Mouse (Mus musculus): ENCODE measurements around the gene Tgoln1. TPM values are rescaled to one million over a fixed set of nuclear protein-coding genes. Genes with fewer than 3 reads are reported as not detected.

Gene Tgoln1
- polyA plus RNA-seq, 1 experiment from 2014 or later, result 47.1 TPM

DNA sequence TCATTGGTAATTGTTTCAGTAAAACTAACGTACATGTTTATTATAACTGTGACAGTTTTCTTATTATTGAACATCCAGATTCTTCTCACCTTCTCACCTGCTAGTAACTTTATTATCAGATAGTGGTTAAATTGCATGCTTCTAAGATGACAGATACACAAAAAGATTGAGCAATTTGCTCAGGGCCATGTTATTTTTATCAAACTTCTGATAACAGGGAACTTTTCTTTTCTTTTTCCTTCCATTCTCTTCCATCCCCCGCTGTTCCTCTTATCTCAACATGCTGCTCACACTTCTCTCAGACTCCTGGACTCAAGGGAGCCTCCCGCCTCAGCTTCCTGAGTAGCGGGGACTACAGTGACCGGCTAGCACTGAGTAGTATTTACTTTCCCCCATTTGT lies 4.1 kb upstream of the Tgoln1 start:
- no peaks in the 10 kb centered on the region for H3K27me3 ChIP-seq (ENCODE audit: control insufficient read depth, insufficient read depth, low read length)
- H3K27ac ChIP-seq (replicated peaks; ENCODE audit: low read depth, low read length), result no peak overlapping the region
- 85% methylated on average over 5 of the region's 5 CpGs for WGBS
- H3K9me3 ChIP-seq (ENCODE audit: control insufficient read depth, low read length), result no peaks in the 10 kb centered on the region
- no peak overlapping the region for H3K4me3 ChIP-seq (replicated peaks; ENCODE audit: low read depth, low read length)
- no peak overlapping the region for H3K9ac ChIP-seq (replicated peaks; ENCODE audit: low read length)
- H3K4me2 ChIP-seq (ENCODE audit: low read length), result no peak overlapping the region
- DNase-seq, result no peak
- no peak for ATAC-seq (ENCODE audit: low FRiP score, low TSS enrichment)
- no peaks in the 10 kb centered on the region for H3K36me3 ChIP-seq (ENCODE audit: control insufficient read depth, insufficient read depth, low read length)
- peaks cover 9% of the 10 kb centered on the region for H3K4me1 ChIP-seq (ENCODE audit: control insufficient read depth, insufficient read depth, low read length)

DNA sequence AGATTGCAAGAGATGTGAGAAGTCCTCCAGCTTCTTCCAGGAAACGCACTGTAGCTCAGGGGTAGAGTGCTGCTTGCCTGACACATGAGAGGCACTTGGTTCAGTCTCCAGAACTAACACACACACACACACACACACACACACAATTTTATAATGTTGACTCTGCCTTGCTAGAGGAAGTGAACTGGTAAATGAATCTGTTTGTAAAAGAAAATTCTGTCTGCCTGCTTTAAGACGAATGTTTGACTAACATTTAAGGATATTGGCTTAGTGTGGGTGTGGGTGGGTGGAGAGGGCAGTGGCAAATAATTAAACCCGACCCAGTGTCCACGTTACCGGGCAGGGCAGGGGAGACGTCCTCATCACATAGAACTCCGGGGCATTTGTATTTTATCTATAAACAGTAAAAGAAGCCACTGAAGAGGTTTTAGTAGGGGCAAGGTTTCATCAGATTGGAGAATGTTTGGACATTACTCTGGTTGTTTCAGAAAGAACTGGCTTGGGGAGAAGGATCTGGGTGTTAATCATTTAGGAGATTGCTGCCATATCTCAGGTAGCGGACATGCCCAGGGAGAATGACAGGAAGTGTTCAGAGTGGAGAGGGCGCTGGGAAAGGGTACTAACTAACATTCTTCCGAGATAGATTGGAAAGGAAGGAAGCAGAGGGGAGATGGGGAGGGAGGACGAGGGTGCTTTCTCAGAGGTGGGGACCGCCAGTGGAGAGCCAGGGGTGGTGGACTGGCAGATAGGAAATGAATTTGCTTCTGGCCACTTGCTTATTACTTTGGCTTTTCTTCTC lies 3.1 kb upstream of the Tgoln1 start:
- no peak overlapping the region for H3K27ac ChIP-seq (replicated peaks; ENCODE audit: low read depth, low read length)
- no peaks in the 10 kb centered on the region for H3K36me3 ChIP-seq (ENCODE audit: control insufficient read depth, insufficient read depth, low read length)
- no peak overlapping the region for H3K4me2 ChIP-seq (ENCODE audit: low read length)
- no peak overlapping the region for H3K9ac ChIP-seq (replicated peaks; ENCODE audit: low read length)
- no peak overlapping the region for H3K4me3 ChIP-seq (replicated peaks; ENCODE audit: low read depth, low read length)
- DNase-seq (no peak), ATAC-seq (ENCODE audit: low FRiP score, low TSS enrichment) (no peak)
- no peaks in the 10 kb centered on the region for H3K27me3 ChIP-seq (ENCODE audit: control insufficient read depth, insufficient read depth, low read length)
- H3K9me3 ChIP-seq (ENCODE audit: control insufficient read depth, low read length), result no peaks in the 10 kb centered on the region
- H3K4me1 ChIP-seq (ENCODE audit: control insufficient read depth, insufficient read depth, low read length), result peaks cover 19% of the 10 kb centered on the region
- 71% methylated on average over 12 of the region's 12 CpGs for WGBS

DNA sequence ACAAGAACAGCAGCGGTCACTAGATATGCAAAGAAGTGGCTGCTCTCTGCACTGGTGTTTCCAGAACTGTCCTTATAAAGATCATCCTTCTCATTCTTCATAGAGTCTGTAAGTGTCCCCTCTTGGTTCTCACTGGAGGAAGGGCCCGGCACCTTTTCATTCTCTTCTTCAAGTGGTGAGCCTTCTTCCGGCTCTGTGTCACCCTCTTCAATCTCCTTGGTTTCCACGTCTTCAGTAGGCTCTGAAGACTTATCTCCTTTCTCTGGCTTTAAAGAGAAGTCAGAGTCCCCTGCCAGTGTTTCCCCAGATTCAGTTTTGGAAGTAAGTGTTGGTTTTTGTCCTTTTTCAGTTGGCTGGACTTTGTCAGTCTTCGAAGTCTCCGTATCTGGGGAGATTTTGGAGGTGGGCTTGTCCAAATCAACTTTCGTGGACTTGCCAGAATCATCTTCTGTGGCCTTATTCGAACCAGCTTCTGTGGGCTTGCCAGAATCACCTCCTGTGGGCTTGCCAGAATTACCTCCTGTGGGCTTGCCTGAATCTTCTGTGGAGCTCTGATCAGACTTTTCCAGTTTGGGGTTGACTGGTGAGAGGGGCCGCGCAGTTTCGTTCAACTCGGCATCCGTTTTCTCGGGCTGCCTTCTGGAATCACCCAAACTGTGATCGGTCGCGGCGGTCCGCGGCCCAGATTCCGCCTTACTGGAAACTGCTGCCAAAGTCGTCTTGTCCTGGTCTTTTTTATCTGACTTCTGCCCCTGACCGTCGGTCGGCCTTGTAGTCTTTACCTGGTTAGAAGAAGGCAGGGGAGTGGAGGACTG lies 1.0 kb downstream of the Tgoln1 start:
- ATAC-seq (ENCODE audit: low FRiP score, low TSS enrichment) (no peak), DNase-seq (no peak)
- H3K4me1 ChIP-seq (ENCODE audit: control insufficient read depth, insufficient read depth, low read length), result peaks cover 24% of the 10 kb centered on the region
- peak overlapping the region; percentile 80 for H3K9ac ChIP-seq (replicated peaks; ENCODE audit: low read length)
- H3K27ac ChIP-seq (replicated peaks; ENCODE audit: low read depth, low read length), result no peak overlapping the region
- 32% methylated on average over 25 of the region's 25 CpGs for WGBS
- peak overlapping the region; percentile 96 for H3K4me2 ChIP-seq (ENCODE audit: low read length)
- H3K27me3 ChIP-seq (ENCODE audit: control insufficient read depth, insufficient read depth, low read length), result no peaks in the 10 kb centered on the region
- H3K9me3 ChIP-seq (ENCODE audit: control insufficient read depth, low read length), result no peaks in the 10 kb centered on the region
- H3K4me3 ChIP-seq (replicated peaks; ENCODE audit: low read depth, low read length), result peak overlapping the region; percentile 68
- H3K36me3 ChIP-seq (ENCODE audit: control insufficient read depth, insufficient read depth, low read length), result peaks cover 24% of the 10 kb centered on the region

DNA sequence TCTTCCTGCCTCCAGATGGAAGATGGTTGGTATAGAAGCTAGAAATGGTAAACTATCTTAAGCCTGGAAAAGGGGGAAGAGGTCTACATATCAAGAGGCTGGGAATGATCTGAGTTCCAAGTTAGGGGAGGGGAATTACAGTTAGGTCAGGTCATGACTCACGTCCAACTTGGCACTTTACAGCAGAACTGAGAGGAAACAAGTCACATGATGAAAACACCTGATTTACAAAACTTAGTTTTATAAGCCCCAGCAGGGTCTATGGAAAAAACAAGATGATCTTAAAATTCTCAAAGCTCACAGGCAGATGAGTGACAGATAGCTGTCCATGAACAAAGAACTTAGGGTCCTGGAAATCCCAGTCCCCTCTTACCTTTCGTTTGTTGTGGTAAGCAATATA lies 1.6 kb downstream of the Tgoln1 start:
- H3K36me3 ChIP-seq (ENCODE audit: control insufficient read depth, insufficient read depth, low read length), result peaks cover 30% of the 10 kb centered on the region
- H3K27me3 ChIP-seq (ENCODE audit: control insufficient read depth, insufficient read depth, low read length), result no peaks in the 10 kb centered on the region
- WGBS, result 79% methylated on average over 2 of the region's 2 CpGs
- H3K9ac ChIP-seq (replicated peaks; ENCODE audit: low read length), result no peak overlapping the region
- DNase-seq, result no peak
- no peaks in the 10 kb centered on the region for H3K9me3 ChIP-seq (ENCODE audit: control insufficient read depth, low read length)
- H3K27ac ChIP-seq (replicated peaks; ENCODE audit: low read depth, low read length), result no peak overlapping the region
- H3K4me1 ChIP-seq (ENCODE audit: control insufficient read depth, insufficient read depth, low read length), result peaks cover 24% of the 10 kb centered on the region
- H3K4me2 ChIP-seq (ENCODE audit: low read length), result peak overlapping the region; percentile 96
- ATAC-seq (ENCODE audit: low FRiP score, low TSS enrichment), result no peak
- peak overlapping the region; percentile 68; the same call in 1 of the 2 replicates for H3K4me3 ChIP-seq (replicated peaks; ENCODE audit: low read depth, low read length)

DNA sequence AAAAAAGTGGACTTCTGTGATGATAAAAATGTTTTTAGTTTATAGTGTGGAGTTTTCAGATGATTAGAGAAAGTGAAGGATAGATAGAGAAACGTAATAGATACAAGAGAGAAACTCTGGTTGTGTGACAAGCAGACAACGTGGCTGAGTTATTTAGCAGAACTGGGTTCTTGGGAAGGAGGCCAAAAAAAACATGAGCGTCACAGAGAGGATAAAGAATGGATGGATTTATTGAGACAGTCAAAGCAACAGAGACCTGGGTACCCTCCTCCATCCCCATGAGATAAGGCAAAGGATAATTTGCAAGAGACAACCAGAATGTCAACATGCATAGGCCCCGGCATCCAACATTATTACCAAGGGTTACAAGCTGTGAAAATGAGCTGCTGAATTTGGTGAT lies 6.5 kb downstream of the Tgoln1 start:
- H3K9ac ChIP-seq (replicated peaks; ENCODE audit: low read length), result no peak overlapping the region
- WGBS, result 88% methylated on average over 4 of the region's 4 CpGs
- H3K27ac ChIP-seq (replicated peaks; ENCODE audit: low read depth, low read length), result no peak overlapping the region
- peaks cover 73% of the 10 kb centered on the region for H3K36me3 ChIP-seq (ENCODE audit: control insufficient read depth, insufficient read depth, low read length)
- peaks cover 8% of the 10 kb centered on the region for H3K4me1 ChIP-seq (ENCODE audit: control insufficient read depth, insufficient read depth, low read length)
- no peak overlapping the region for H3K4me2 ChIP-seq (ENCODE audit: low read length)
- H3K4me3 ChIP-seq (replicated peaks; ENCODE audit: low read depth, low read length), result no peak overlapping the region
- DNase-seq (no peak), ATAC-seq (ENCODE audit: low FRiP score, low TSS enrichment) (no peak)
- H3K9me3 ChIP-seq (ENCODE audit: control insufficient read depth, low read length), result no peaks in the 10 kb centered on the region
- H3K27me3 ChIP-seq (ENCODE audit: control insufficient read depth, insufficient read depth, low read length), result no peaks in the 10 kb centered on the region

DNA sequence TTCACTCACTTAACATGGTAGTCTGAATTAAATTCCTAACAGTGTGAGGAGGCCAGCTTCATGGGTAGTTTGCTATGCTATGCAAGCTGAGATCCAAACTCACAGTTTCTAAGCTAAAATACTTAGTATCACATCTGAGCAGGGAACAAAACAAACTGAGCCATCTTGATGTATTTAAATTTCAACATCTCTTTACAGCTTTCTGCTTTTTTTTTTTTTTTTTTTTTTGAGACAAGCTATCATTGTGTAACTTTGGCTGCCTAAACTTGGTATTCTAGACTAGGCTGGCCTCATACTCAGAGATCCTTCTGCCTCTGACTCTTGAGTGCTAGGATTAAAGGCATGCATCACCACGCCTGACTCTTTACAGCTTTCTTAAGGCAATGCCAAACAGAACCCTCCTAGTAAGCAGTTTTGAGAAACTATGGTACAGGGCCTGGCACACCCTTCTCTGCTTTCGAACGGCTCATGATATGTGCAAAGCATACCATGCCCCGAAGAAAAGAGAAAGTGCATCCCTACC lies 8.1 kb downstream of the Tgoln1 start:
- no peak overlapping the region for H3K27ac ChIP-seq (replicated peaks; ENCODE audit: low read depth, low read length)
- H3K4me3 ChIP-seq (replicated peaks; ENCODE audit: low read depth, low read length), result no peak overlapping the region
- H3K9me3 ChIP-seq (ENCODE audit: control insufficient read depth, low read length), result no peaks in the 10 kb centered on the region
- WGBS, result 91% methylated on average over 4 of the region's 4 CpGs
- DNase-seq (no peak), ATAC-seq (ENCODE audit: low FRiP score, low TSS enrichment) (no peak)
- no peak overlapping the region for H3K4me2 ChIP-seq (ENCODE audit: low read length)
- peaks cover 76% of the 10 kb centered on the region for H3K36me3 ChIP-seq (ENCODE audit: control insufficient read depth, insufficient read depth, low read length)
- no peak overlapping the region for H3K9ac ChIP-seq (replicated peaks; ENCODE audit: low read length)
- H3K27me3 ChIP-seq (ENCODE audit: control insufficient read depth, insufficient read depth, low read length), result no peaks in the 10 kb centered on the region
- no peaks in the 10 kb centered on the region for H3K4me1 ChIP-seq (ENCODE audit: control insufficient read depth, insufficient read depth, low read length)

DNA sequence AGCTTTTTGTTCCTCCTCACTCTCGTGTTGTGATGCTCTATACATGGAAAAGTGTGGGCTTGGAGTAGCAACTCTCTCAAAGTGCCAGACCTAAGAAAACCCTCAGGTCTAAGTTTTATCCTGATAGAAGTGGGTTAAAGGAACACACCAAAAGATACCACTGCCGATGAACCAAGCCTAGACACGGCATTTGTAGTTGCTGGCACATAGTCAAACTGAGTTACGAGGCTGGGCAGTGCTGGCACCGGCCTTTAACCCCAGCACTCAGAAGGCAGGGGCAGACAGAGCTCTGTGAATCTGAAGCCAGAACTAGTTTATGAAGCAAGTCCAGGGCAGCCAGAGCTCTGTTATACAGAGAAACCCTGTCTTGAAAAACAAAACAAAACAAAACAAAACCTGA lies 9.1 kb downstream of the Tgoln1 start:
- Histone ChIP-seq H3K9ac (replicated peaks; ENCODE audit: low read length) (no peak overlapping the region), H3K4me2 (ENCODE audit: low read length) (no peak overlapping the region), H3K27ac (replicated peaks; ENCODE audit: low read depth, low read length) (no peak overlapping the region), H3K4me3 (replicated peaks; ENCODE audit: low read depth, low read length) (no peak overlapping the region), H3K36me3 (ENCODE audit: control insufficient read depth, insufficient read depth, low read length) (peaks cover 67% of the 10 kb centered on the region), H3K4me1 (ENCODE audit: control insufficient read depth, insufficient read depth, low read length) (no peaks in the 10 kb centered on the region), H3K9me3 (ENCODE audit: control insufficient read depth, low read length) (no peaks in the 10 kb centered on the region), H3K27me3 (ENCODE audit: control insufficient read depth, insufficient read depth, low read length) (no peaks in the 10 kb centered on the region)
- WGBS, result 92% methylated on average over 5 of the region's 5 CpGs
- ATAC-seq (ENCODE audit: low FRiP score, low TSS enrichment) (no peak), DNase-seq (no peak)

DNA sequence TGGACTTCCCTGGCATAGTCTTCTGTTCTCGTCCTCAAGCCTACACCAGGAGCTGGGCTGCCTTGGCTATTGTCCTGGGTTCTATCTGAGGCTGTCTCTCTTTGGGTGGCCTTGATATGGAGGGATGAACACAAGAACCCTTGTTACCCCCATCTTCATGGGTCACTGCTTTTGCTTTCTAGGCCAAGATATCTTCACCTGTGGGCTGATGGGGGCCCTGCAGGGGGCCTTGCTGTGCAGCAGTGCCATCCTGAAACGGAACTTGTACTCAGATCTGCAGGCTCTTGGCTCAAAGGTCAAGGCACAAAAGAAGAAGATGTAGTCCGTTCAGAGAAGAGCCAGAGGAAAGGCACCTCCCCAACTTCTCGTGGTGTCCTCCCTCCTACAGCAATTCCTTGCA lies 9.7 kb downstream of the Tgoln1 start:
- 84% methylated on average over 4 of the region's 4 CpGs for WGBS
- Histone ChIP-seq H3K9ac (replicated peaks; ENCODE audit: low read length) (no peak overlapping the region), H3K9me3 (ENCODE audit: control insufficient read depth, low read length) (no peaks in the 10 kb centered on the region), H3K4me2 (ENCODE audit: low read length) (no peak overlapping the region), H3K4me3 (replicated peaks; ENCODE audit: low read depth, low read length) (no peak overlapping the region), H3K27ac (replicated peaks; ENCODE audit: low read depth, low read length) (no peak overlapping the region), H3K4me1 (ENCODE audit: control insufficient read depth, insufficient read depth, low read length) (no peaks in the 10 kb centered on the region), H3K36me3 (ENCODE audit: control insufficient read depth, insufficient read depth, low read length) (peaks cover 64% of the 10 kb centered on the region), H3K27me3 (ENCODE audit: control insufficient read depth, insufficient read depth, low read length) (no peaks in the 10 kb centered on the region)
- DNase-seq (no peak), ATAC-seq (ENCODE audit: low FRiP score, low TSS enrichment) (no peak)
